Mouse (Mus musculus): ENCODE measurements around the gene Ranbp1. TPM values are rescaled to one million over a fixed set of nuclear protein-coding genes. Genes with fewer than 3 reads are reported as not detected.

The Ranbp1 gene
- polyA plus RNA-seq (2017; shearing (Covaris generic)) = 100 to 1,000 TPM; 216 to 273 TPM

GRCm38 (mm10) chr16:18248433-18249363 is at the start of gene Ranbp1, which contains the start of gene Trmt2a:
Gene Ranbp1 (minus strand): TSS chr16:18248732.
Gene Trmt2a (plus strand): TSS chr16:18248679.

GRCm38 (mm10) chr16:18289067-18289588 is 40.6 kb upstream of the Ranbp1 start, which contains the start of gene Dgcr8:
Gene Dgcr8 (minus strand): TSS chr16:18289246.

GRCm38 (mm10) chr16:18258221-18258620 is 9.7 kb upstream of the Ranbp1 start, which contains the start of gene Gm49776:
Gene Gm49776 (minus strand): TSS chr16:18258321.

GRCm38 (mm10) chr16:18234671-18235388 is 13.7 kb downstream of the Ranbp1 start, which contains the start of gene Zdhhc8:
Gene Zdhhc8 (minus strand): TSS chr16:18235136.

GRCm38 (mm10) chr16:18217579-18217978 is 31.0 kb downstream of the Ranbp1 start, which contains the start of gene Ccdc188:
Gene Ccdc188 (plus strand): TSS chr16:18217879.

Other genes starting within 250 kb of the Ranbp1 start
- gene Dgcr6, start 195.9 kb downstream of the Ranbp1 start, polyA plus RNA-seq (2017; shearing (Covaris generic)) = 10 to 100 TPM; 30.2 to 32.6 TPM
- 1 to 10 TPM; 3.7 to 5.0 TPM for gene Prodh, start 158.5 kb downstream of the Ranbp1 start, polyA plus RNA-seq (2017; shearing (Covaris generic))
- gene Rtn4r, start 121.1 kb downstream of the Ranbp1 start, polyA plus RNA-seq (2017; shearing (Covaris generic)) = not detected
- gene Ccdc188, start 30.9 kb downstream of the Ranbp1 start, polyA plus RNA-seq (2017; shearing (Covaris generic)) = not detected
- 1 to 10 TPM; 7.2 to 9.1 TPM for gene Zdhhc8, start 13.6 kb downstream of the Ranbp1 start, polyA plus RNA-seq (2017; shearing (Covaris generic))
- gene Trmt2a, start 53 bp downstream of the Ranbp1 start, polyA plus RNA-seq (2017; shearing (Covaris generic)) = 100 to 1,000 TPM in 1 of 2 experiments, 10 to 100 TPM in 1; 98.1 to 127 TPM
- not detected for gene Gm49776, start 9.6 kb upstream of the Ranbp1 start, polyA plus RNA-seq (2017; shearing (Covaris generic))
- gene Dgcr8, start 40.5 kb upstream of the Ranbp1 start, polyA plus RNA-seq (2017; shearing (Covaris generic)) = 10 to 100 TPM; 26.5 to 37.7 TPM
- 10 to 100 TPM; 58.5 to 71.9 TPM for gene Tango2, start 99.4 kb upstream of the Ranbp1 start, polyA plus RNA-seq (2017; shearing (Covaris generic))
- 1 to 10 TPM; 1.1 to 1.7 TPM for gene Arvcf, start 99.5 kb upstream of the Ranbp1 start, polyA plus RNA-seq (2017; shearing (Covaris generic))
- 10 to 100 TPM; 30.2 to 39.9 TPM for gene Txnrd2, start 177.7 kb upstream of the Ranbp1 start, polyA plus RNA-seq (2017; shearing (Covaris generic))
- 10 to 100 TPM; 42.9 to 67.2 TPM for gene Comt, start 178.1 kb upstream of the Ranbp1 start, polyA plus RNA-seq (2017; shearing (Covaris generic))
- 10 to 100 TPM; 17.6 to 22.6 TPM for gene Gnb1l, start 250.0 kb upstream of the Ranbp1 start, polyA plus RNA-seq (2017; shearing (Covaris generic))